Mouse (Mus musculus): Measurements from ENCODE around the gene Acly.

Gene Acly

GRCm38 (mm10) chr11:100440691-100441522 lies 86.9 kb downstream of the Acly start:
- peak; percentile 91 for DNase-seq (ENCODE audit: low read depth)

- DNase-seq (ENCODE audit: low read depth): no peak
These were observed 89.9 kb downstream of the Acly start for GRCm38 (mm10) chr11:100437901-100438300.

- no peak for DNase-seq (ENCODE audit: low read depth)
These were observed 92.0 kb downstream of the Acly start for GRCm38 (mm10) chr11:100435678-100436246.

DNA sequence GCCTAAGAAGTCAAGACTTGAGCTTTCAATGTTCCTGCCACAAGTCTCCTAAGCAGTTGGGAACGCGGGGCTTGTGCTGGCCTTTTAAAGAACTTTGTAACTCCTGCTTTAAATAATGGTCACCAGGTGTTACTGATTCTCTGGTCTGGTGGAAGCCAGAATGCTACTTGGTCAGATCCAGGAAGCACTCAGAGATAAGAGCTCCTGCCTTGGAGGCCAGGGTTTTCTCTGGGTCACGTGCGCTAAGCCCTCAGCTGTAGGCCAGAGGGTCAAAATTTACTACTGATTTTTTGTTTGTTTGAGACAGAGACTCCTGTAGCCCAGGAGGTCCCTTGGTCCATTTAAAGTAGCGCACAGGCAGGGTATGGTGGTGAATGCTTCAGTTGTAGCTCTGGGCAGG lies 95.8 kb downstream of the Acly start:
- no peak for DNase-seq (ENCODE audit: low read depth)

- no peak for DNase-seq (ENCODE audit: low read depth)
These were observed 97.7 kb downstream of the Acly start for GRCm38 (mm10) chr11:100430052-100430451.

DNA sequence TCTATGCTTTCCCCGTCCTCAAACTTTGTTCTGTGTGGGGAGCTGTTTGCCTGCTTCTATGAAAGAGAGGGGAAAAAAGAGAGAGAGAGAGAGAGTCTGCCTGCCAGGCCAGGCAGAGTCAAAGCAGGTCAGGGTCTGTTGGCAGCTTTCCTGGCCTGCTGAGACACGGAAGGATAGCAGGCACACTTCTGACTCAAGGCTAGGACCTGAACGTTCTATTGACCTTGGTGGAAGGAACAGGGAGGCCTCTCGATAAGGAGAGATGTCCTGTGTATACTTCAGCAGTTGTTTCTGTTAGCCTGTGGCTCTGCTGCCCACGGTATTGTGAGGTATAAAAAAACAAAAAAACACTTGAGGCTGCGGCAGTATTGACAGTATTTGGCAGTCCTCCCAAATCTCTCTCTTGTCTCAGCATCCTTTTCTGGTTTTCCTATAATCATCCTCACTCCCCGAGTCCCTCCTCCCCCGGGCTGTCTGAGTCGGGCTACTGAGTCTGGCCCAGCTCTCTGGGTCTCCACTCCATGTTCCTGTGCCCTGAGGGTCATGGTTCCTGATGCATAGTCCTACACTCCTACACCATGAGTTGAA lies 99.1 kb downstream of the Acly start:
- peak; percentile 29 for DNase-seq (ENCODE audit: low read depth)

DNA sequence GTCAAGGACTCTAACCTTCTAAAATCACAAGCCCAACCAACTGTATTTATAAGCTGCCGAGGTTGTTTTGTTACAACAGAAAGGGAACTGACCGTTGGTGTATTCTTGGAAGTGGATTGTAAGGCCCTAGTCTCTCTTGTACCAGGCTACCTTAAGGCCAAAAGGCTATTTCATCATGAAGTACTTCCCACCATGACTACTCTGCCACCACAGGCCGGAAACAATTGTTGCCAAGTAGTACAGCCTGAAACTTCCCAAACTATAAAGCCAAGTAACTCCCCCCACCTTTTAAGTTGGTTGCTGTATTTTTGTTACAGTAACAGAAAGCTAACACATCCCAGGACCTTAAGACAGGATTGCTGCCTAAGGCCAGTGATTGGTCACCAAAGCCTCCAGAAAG lies 101.0 kb downstream of the Acly start:
- no peak for DNase-seq (ENCODE audit: low read depth)
